Mouse (Mus musculus) embryonic stem cell, embryonic (primary cell): ENCODE measurements around the gene Skor1.

Source experiments
- CTCF ChIA-PET, 4 experiments: fragments of 300-600 bp in 2 of 4; fragments of 350-600 bp in 2 of 4; sonication (Branson Sonifier 250); formaldehyde crosslinking; loops; one replicate each; lab custom pipeline; 2022; ENCODE audit warnings: inconsistent platforms in 2 of 4; lab: Charles Lee
- POLR2A ChIA-PET, 4 experiments: fragments of 300-600 bp in 2 of 4; fragments of 350-600 bp in 2 of 4; sonication (Branson Sonifier 250); formaldehyde crosslinking; loops; one replicate each; lab custom pipeline; 2022; ENCODE audit warnings: antibody characterized with exemption in 4 of 4, inconsistent platforms in 1 of 4; lab: Charles Lee

Gene Skor1

GRCm38 (mm10) chr9:63142335-63143036 lies 6.3 kb downstream of the Skor1 start:
- ChIA-PET CTCF (no interaction called here), POLR2A (no interaction called here)

GRCm38 (mm10) chr9:63141641-63142334 lies 7.0 kb downstream of the Skor1 start:
- ChIA-PET CTCF (interaction anchor here in 2 of 4 experiments (0.7 to 0.8 kb wide), 2 partner anchors 18 to 190 kb away, joined by 3 to 4 read pairs; no protein-coding TSS in a partner anchor), POLR2A (interaction anchor here in 1 of 4 experiments (0.9 kb wide), 1 partner anchor 9 kb away, joined by 3 read pairs; no protein-coding TSS in a partner anchor)

GRCm38 (mm10) chr9:63140211-63140610 lies 8.6 kb downstream of the Skor1 start:
- ChIA-PET POLR2A (interaction anchor here in 3 of 4 experiments (0.7 to 1.3 kb wide), 3 partner anchors 8 to 160 kb away, joined by 3 read pairs; no protein-coding TSS in a partner anchor), CTCF (interaction anchor here in 3 of 4 experiments (0.5 to 1.0 kb wide), 3 partner anchors 11 to 15 kb away, joined by 3 to 4 read pairs (median 4); no protein-coding TSS in a partner anchor)

GRCm38 (mm10) chr9:63139661-63140060 lies 9.1 kb downstream of the Skor1 start:
- CTCF ChIA-PET: interaction anchor here in 1 of 4 experiments (1.0 kb wide), 1 partner anchor 12 kb away, joined by 4 read pairs; no protein-coding TSS in a partner anchor
- POLR2A ChIA-PET: interaction anchor here in 2 of 4 experiments (0.7 to 1.0 kb wide), 2 partner anchors 12 to 160 kb away, joined by 3 read pairs; no protein-coding TSS in a partner anchor

GRCm38 (mm10) chr9:63138481-63138967 lies 10.2 kb downstream of the Skor1 start:
- CTCF ChIA-PET: interaction anchor here in 1 of 4 experiments (0.6 kb wide), 1 partner anchor 41 kb away, joined by 3 read pairs; no protein-coding TSS in a partner anchor
- POLR2A ChIA-PET: no interaction called here

- ChIA-PET CTCF (interaction anchor here in 3 of 4 experiments (0.6 to 1.2 kb wide), 3 partner anchors 9 to 464 kb away, joined by 3 to 4 read pairs (median 3); no protein-coding TSS in a partner anchor), POLR2A (interaction anchor here in 2 of 4 experiments (0.6 to 3.9 kb wide), 5 partner anchors 9 to 439 kb away, joined by 3 to 23 read pairs (median 6); partner anchors contain the start of gene Skor1 (in 1 of the 2))
Observed at GRCm38 (mm10) chr9:63137615-63137915, 11.2 kb downstream of the Skor1 start.

- POLR2A ChIA-PET: interaction anchor here in 2 of 4 experiments (0.6 to 3.9 kb wide), 5 partner anchors 10 to 439 kb away, joined by 3 to 23 read pairs (median 6); partner anchors contain the start of gene Skor1 (in 1 of the 2)
- CTCF ChIA-PET: interaction anchor here in 3 of 4 experiments (0.6 to 1.2 kb wide), 3 partner anchors 9 to 465 kb away, joined by 3 to 4 read pairs (median 3); no protein-coding TSS in a partner anchor
Observed at GRCm38 (mm10) chr9:63136756-63137614, 11.8 kb downstream of the Skor1 start.

- ChIA-PET CTCF (interaction anchor here in 1 of 4 experiments (1.0 kb wide), 1 partner anchor 10 kb away, joined by 7 read pairs; no protein-coding TSS in a partner anchor), POLR2A (interaction anchor here in 1 of 4 experiments (1.0 to 3.9 kb wide), 2 partner anchors 11 to 622 kb away, joined by 3 to 23 read pairs; partner anchors contain the start of gene Skor1)
Observed at GRCm38 (mm10) chr9:63136241-63136640, 12.5 kb downstream of the Skor1 start.

GRCm38 (mm10) chr9:63135801-63136200 lies 13.0 kb downstream of the Skor1 start:
- POLR2A ChIA-PET: interaction anchor here in 2 of 4 experiments (0.7 to 3.9 kb wide), 3 partner anchors 11 to 623 kb away, joined by 3 to 23 read pairs (median 3); partner anchors contain the start of genes Fem1b (in 1 of the 2) and Skor1 (in 1 of the 2)

GRCm38 (mm10) chr9:63135356-63135755 lies 13.4 kb downstream of the Skor1 start:
- ChIA-PET CTCF (interaction anchor here in 3 of 4 experiments (0.6 to 1.6 kb wide), 4 partner anchors 11 to 233 kb away, joined by 3 to 7 read pairs (median 4); no protein-coding TSS in a partner anchor), POLR2A (interaction anchor here in 2 of 4 experiments (0.7 to 3.9 kb wide), 3 partner anchors 12 to 623 kb away, joined by 3 to 23 read pairs (median 3); partner anchors contain the start of genes Fem1b (in 1 of the 2) and Skor1 (in 1 of the 2))

More at GRCm38 (mm10) chr9:63135801-63136200, 13.0 kb downstream of the Skor1 start:
- CTCF ChIA-PET: interaction anchor here in 3 of 4 experiments (0.6 to 1.6 kb wide), 4 partner anchors 11 to 232 kb away, joined by 3 to 7 read pairs (median 4); no protein-coding TSS in a partner anchor

- POLR2A ChIA-PET: interaction anchor here in 3 of 4 experiments (1.2 to 2.7 kb wide), 8 partner anchors 10 to 318 kb away, joined by 3 to 19 read pairs (median 6); partner anchors contain the start of gene Skor1 (in 1 of the 3)
- CTCF ChIA-PET: interaction anchor here in 3 of 4 experiments (0.6 to 1.8 kb wide), 4 partner anchors 9 to 41 kb away, joined by 3 to 7 read pairs (median 4); no protein-coding TSS in a partner anchor
Observed at GRCm38 (mm10) chr9:63133659-63134058, 15.1 kb downstream of the Skor1 start.

GRCm38 (mm10) chr9:63132673-63133601 lies 15.8 kb downstream of the Skor1 start:
- ChIA-PET CTCF (interaction anchor here (0.6 to 1.8 kb wide), 8 partner anchors 9 to 714 kb away, joined by 3 to 9 read pairs (median 4); no protein-coding TSS in a partner anchor), POLR2A (interaction anchor here in 3 of 4 experiments (0.7 to 2.7 kb wide), 17 partner anchors 8 to 401 kb away, joined by 3 to 19 read pairs (median 5); partner anchors contain the start of genes Fem1b (in 2 of the 3) and Skor1 (in 1 of the 3))

GRCm38 (mm10) chr9:63131957-63132602 lies 16.7 kb downstream of the Skor1 start:
- POLR2A ChIA-PET: interaction anchor here in 3 of 4 experiments (0.6 to 2.7 kb wide), 34 partner anchors 8 to 473 kb away, joined by 3 to 19 read pairs (median 4); partner anchors contain the start of genes Fem1b (in 2 of the 3), Cln6 (in 1 of the 3) and Skor1 (in 1 of the 3)
- CTCF ChIA-PET: interaction anchor here (0.5 to 1.8 kb wide), 11 partner anchors 8 to 715 kb away, joined by 3 to 9 read pairs (median 3); no protein-coding TSS in a partner anchor

GRCm38 (mm10) chr9:63129641-63130041 lies 19.1 kb downstream of the Skor1 start:
- ChIA-PET POLR2A (interaction anchor here in 2 of 4 experiments (0.7 to 1.9 kb wide), 5 partner anchors 20 to 1007 kb away, joined by 3 to 4 read pairs (median 3); partner anchors contain the start of gene Glce (in 1 of the 2)), CTCF (interaction anchor here in 1 of 4 experiments (0.8 kb wide), 1 partner anchor 301 kb away, joined by 5 read pairs; no protein-coding TSS in a partner anchor)
